9 mouse cellular contexts compared by ENCODE assay signal in genomic region chr2:84840016-84840747, GRCm38 (mm10). TPM values are rescaled to one million over a fixed set of nuclear protein-coding genes. Genes with fewer than 3 reads are reported as not detected.
DNase-seq lines count a peak whose midpoint lies in the region; ATAC-seq and TF ChIP-seq lines count a peak whose summit lies in the region.
"Had no signal": no experiment of that assay in that cellular context is flagged by ENCODE, and none has a peak within 500 bp of the region (broad histone marks: within the 10 kb centered on the region; RNA-seq: fewer than 3 reads in every experiment).

No protein-coding gene starts in this region.

- TF ChIP-seq POLR2A in bone marrow, adult 2 months (IDR thresholded peaks at IDR 0.05; ENCODE audit: borderline replicate concordance, control insufficient read depth, low read depth, low read length) = peak; percentile 86; the same call in 1 of the 2 replicates

- TF ChIP-seq CTCF in bone marrow, adult 2 months (IDR thresholded peaks at IDR 0.05; ENCODE audit: control insufficient read depth, insufficient read depth, low read length) = no peak
- TF ChIP-seq CTCF in stomach, postnatal 0 days (IDR thresholded peaks at IDR 0.05; ENCODE audit: low read depth) = no peak; the same call in 1 of the 2 replicates

- WGBS in bone marrow, adult 2 months = under 1% methylated on average over 54 of the region's 54 CpGs
- under 1% methylated on average over 54 of the region's 54 CpGs for WGBS in hindbrain, embryonic 12.5 days
- under 1% methylated on average over 54 of the region's 54 CpGs for WGBS in limb, embryonic 15.5 days
- WGBS in midbrain, embryonic 15.5 days = under 1% methylated on average over 54 of the region's 54 CpGs
- WGBS in stomach, postnatal 0 days = 1% methylated on average over 52 of the region's 54 CpGs

- no peaks in the 10 kb centered on the region for H3K36me3 ChIP-seq in hindbrain, embryonic 12.5 days
- H3K36me3 ChIP-seq in limb, embryonic 15.5 days = 0 out of 2 replicates have a peak, but pooled peaks cover 4% of the 10 kb centered on the region
- no peaks in the 10 kb centered on the region for H3K36me3 ChIP-seq in midbrain, embryonic 15.5 days (replicated peaks)
- no peaks in the 10 kb centered on the region for H3K36me3 ChIP-seq in stomach, postnatal 0 days (ENCODE audit: control insufficient read depth, insufficient read depth, low read length)

- H3K27me3 ChIP-seq in hindbrain, embryonic 12.5 days = peaks cover 44% of the 10 kb centered on the region
- H3K27me3 ChIP-seq in limb, embryonic 15.5 days = peaks cover 3% of the 10 kb centered on the region; the same call in 1 of the 2 replicates
- peaks cover 44% of the 10 kb centered on the region for H3K27me3 ChIP-seq in midbrain, embryonic 15.5 days (replicated peaks)
- no peaks in the 10 kb centered on the region for H3K27me3 ChIP-seq in stomach, postnatal 0 days (ENCODE audit: control insufficient read depth, insufficient read depth, low read length)

- no peaks in the 10 kb centered on the region; the same call in 1 of the 2 replicates for H3K4me1 ChIP-seq in bone marrow, adult 2 months (ENCODE audit: control insufficient read depth, insufficient read depth, low read length)
- H3K4me1 ChIP-seq in hindbrain, embryonic 12.5 days = peaks cover 31% of the 10 kb centered on the region
- peaks cover 34% of the 10 kb centered on the region for H3K4me1 ChIP-seq in limb, embryonic 15.5 days
- H3K4me1 ChIP-seq in midbrain, embryonic 15.5 days = peaks cover 21% of the 10 kb centered on the region
- peaks cover 10% of the 10 kb centered on the region for H3K4me1 ChIP-seq in stomach, postnatal 0 days (replicated peaks; ENCODE audit: control insufficient read depth, insufficient read depth)

- peak; percentile 18 to 27 for DNase-seq in CD8-positive naive resting alpha-beta T cell, adult 2 months (ENCODE audit: low read depth in 2 of 2, low spot score in 2 of 2)
- peak; percentile 89 for DNase-seq in forelimb bud, embryonic 11.5 days (ENCODE audit: low read depth, low spot score)
- peak; percentile 74 for DNase-seq in stomach, postnatal 0 days (ENCODE audit: low spot score)
- no peak for DNase-seq in cerebellum, postnatal 36 days

- no peaks in the 10 kb centered on the region for H3K9me3 ChIP-seq in hindbrain, embryonic 12.5 days (replicated peaks)
- H3K9me3 ChIP-seq in limb, embryonic 15.5 days = no peaks in the 10 kb centered on the region
- H3K9me3 ChIP-seq in midbrain, embryonic 15.5 days = no peaks in the 10 kb centered on the region
- no peaks in the 10 kb centered on the region for H3K9me3 ChIP-seq in stomach, postnatal 0 days (ENCODE audit: control insufficient read depth, low read length)

- H3K4me3 ChIP-seq in bone marrow, adult 2 months (replicated peaks; ENCODE audit: control insufficient read depth, low read depth, low read length) = peak overlapping the region; percentile 68
- peak overlapping the region; percentile 58 for H3K4me3 ChIP-seq in hindbrain, embryonic 12.5 days
- H3K4me3 ChIP-seq in limb, embryonic 15.5 days = peak overlapping the region; percentile 66
- H3K4me3 ChIP-seq in midbrain, embryonic 15.5 days = peak overlapping the region; percentile 46
- H3K4me3 ChIP-seq in stomach, postnatal 0 days (ENCODE audit: low read depth, low read length) = peak overlapping the region; percentile 61

- ATAC-seq in hindbrain, embryonic 12.5 days (ENCODE audit: low FRiP score) = peak; percentile 92
- ATAC-seq in limb, embryonic 15.5 days (ENCODE audit: insufficient number of reproducible peaks, low FRiP score, low TSS enrichment, low read depth) = peak; percentile 90
- ATAC-seq in midbrain, embryonic 15.5 days (replicated peaks) = peak; percentile 79
- ATAC-seq in stomach, postnatal 0 days (ENCODE audit: low FRiP score, low TSS enrichment) = peak; percentile 81

- peak overlapping the region; percentile 99 for H3K4me2 ChIP-seq in hindbrain, embryonic 12.5 days (replicated peaks)
- H3K4me2 ChIP-seq in limb, embryonic 15.5 days = peak overlapping the region; percentile 90
- H3K4me2 ChIP-seq in midbrain, embryonic 15.5 days = peak overlapping the region; percentile 93
- H3K4me2 ChIP-seq in stomach, postnatal 0 days (replicated peaks; ENCODE audit: low read depth) = peak overlapping the region; percentile 93

- peak overlapping the region; percentile 74 for H3K27ac ChIP-seq in bone marrow, adult 2 months (ENCODE audit: control insufficient read depth, insufficient read depth, low read depth, low read length, poor library complexity)
- H3K27ac ChIP-seq in hindbrain, embryonic 12.5 days = peak overlapping the region; percentile 66
- peak overlapping the region; percentile 86 for H3K27ac ChIP-seq in limb, embryonic 15.5 days
- no peak overlapping the region for H3K27ac ChIP-seq in midbrain, embryonic 15.5 days
- H3K27ac ChIP-seq in stomach, postnatal 0 days (replicated peaks) = peak overlapping the region; percentile 83

- no peak for TF ChIP-seq EP300 in stomach, postnatal 0 days (optimal IDR thresholded peaks at IDR 0.05)

- peak overlapping the region; percentile 68 for H3K9ac ChIP-seq in hindbrain, embryonic 12.5 days
- H3K9ac ChIP-seq in limb, embryonic 15.5 days = peak overlapping the region; percentile 59
- H3K9ac ChIP-seq in midbrain, embryonic 15.5 days = peak overlapping the region; percentile 36
- H3K9ac ChIP-seq in stomach, postnatal 0 days (ENCODE audit: low read length) = peak overlapping the region; percentile 73

RNA-seq across cellular contexts. Expression of gene Slc43a1, which starts 1.5 kb away (rescaled TPM):
- polyA plus RNA-seq in bone marrow, adult 2 months (2011; ENCODE audit: insufficient read depth, insufficient read length, low replicate concordance, missing spikeins) = 142 and 195 TPM in 2 replicates
- 9.1 and 12.0 TPM in 2 replicates for polyA plus RNA-seq in hindbrain, embryonic 12.5 days (2016; fragmentation: Nextera tagmentation; extraction: Ambion mirVana)
- polyA plus RNA-seq in limb, embryonic 15.5 days (2015; fragmentation: Nextera tagmentation; extraction: Ambion mirVana) = 14.5 and 16.5 TPM in 2 replicates
- 1.2 and 1.9 TPM in 2 replicates for polyA plus RNA-seq in midbrain, embryonic 15.5 days (2015; fragmentation: Nextera tagmentation; extraction: Ambion mirVana)
- 5.1 and 5.4 TPM in 2 replicates for polyA plus RNA-seq in stomach, postnatal 0 days (2015; fragmentation: Nextera tagmentation; extraction: Ambion mirVana)

RNA-seq across cellular contexts. Expression of gene Timm10, which starts 13.4 kb away (rescaled TPM):
- polyA plus RNA-seq in bone marrow, adult 2 months (2011; ENCODE audit: insufficient read depth, insufficient read length, low replicate concordance, missing spikeins) = 21.8 and 33.8 TPM in 2 replicates
- polyA plus RNA-seq in hindbrain, embryonic 12.5 days (2016; fragmentation: Nextera tagmentation; extraction: Ambion mirVana) = 35.0 and 35.8 TPM in 2 replicates
- 45.0 and 49.8 TPM in 2 replicates for polyA plus RNA-seq in limb, embryonic 15.5 days (2015; fragmentation: Nextera tagmentation; extraction: Ambion mirVana)
- 70.1 and 82.8 TPM in 2 replicates for polyA plus RNA-seq in midbrain, embryonic 15.5 days (2015; fragmentation: Nextera tagmentation; extraction: Ambion mirVana)
- 37.7 and 42.3 TPM in 2 replicates for polyA plus RNA-seq in stomach, postnatal 0 days (2015; fragmentation: Nextera tagmentation; extraction: Ambion mirVana)

RNA-seq across cellular contexts. Expression of gene Smtnl1, which starts 17.7 kb away (rescaled TPM):
- polyA plus RNA-seq in bone marrow, adult 2 months (2011; ENCODE audit: insufficient read depth, insufficient read length, low replicate concordance, missing spikeins) = 0.85 TPM in 1 of 2 replicates, not detected in the other
- polyA plus RNA-seq in hindbrain, embryonic 12.5 days (2016; fragmentation: Nextera tagmentation; extraction: Ambion mirVana) = 0.13 TPM in 1 of 2 replicates, not detected in the other
- polyA plus RNA-seq in limb, embryonic 15.5 days (2015; fragmentation: Nextera tagmentation; extraction: Ambion mirVana) = 0.76 and 3.4 TPM in 2 replicates
- not detected in 2 replicates for polyA plus RNA-seq in midbrain, embryonic 15.5 days (2015; fragmentation: Nextera tagmentation; extraction: Ambion mirVana)
- 0.05 TPM in 1 of 2 replicates, not detected in the other for polyA plus RNA-seq in stomach, postnatal 0 days (2015; fragmentation: Nextera tagmentation; extraction: Ambion mirVana)
- polyA plus RNA-seq: gonadal fat pad, adult 2 months had no signal

RNA-seq across cellular contexts. Expression of gene Ube2l6, which starts 41.6 kb away (rescaled TPM):
- polyA plus RNA-seq in bone marrow, adult 2 months (2011; ENCODE audit: insufficient read depth, insufficient read length, low replicate concordance, missing spikeins) = 140 and 409 TPM in 2 replicates
- 32.9 and 34.0 TPM in 2 replicates for polyA plus RNA-seq in hindbrain, embryonic 12.5 days (2016; fragmentation: Nextera tagmentation; extraction: Ambion mirVana)
- 45.5 and 49.2 TPM in 2 replicates for polyA plus RNA-seq in limb, embryonic 15.5 days (2015; fragmentation: Nextera tagmentation; extraction: Ambion mirVana)
- polyA plus RNA-seq in midbrain, embryonic 15.5 days (2015; fragmentation: Nextera tagmentation; extraction: Ambion mirVana) = 21.6 and 25.7 TPM in 2 replicates
- polyA plus RNA-seq in stomach, postnatal 0 days (2015; fragmentation: Nextera tagmentation; extraction: Ambion mirVana) = 27.6 and 28.6 TPM in 2 replicates

RNA-seq across cellular contexts. Expression of gene Rtn4rl2, which starts 46.3 kb away (rescaled TPM):
- not detected in 2 replicates for polyA plus RNA-seq in bone marrow, adult 2 months (2011; ENCODE audit: insufficient read depth, insufficient read length, low replicate concordance, missing spikeins)
- 5.2 and 6.4 TPM in 2 replicates for polyA plus RNA-seq in hindbrain, embryonic 12.5 days (2016; fragmentation: Nextera tagmentation; extraction: Ambion mirVana)
- 0.96 TPM in 2 replicates for polyA plus RNA-seq in limb, embryonic 15.5 days (2015; fragmentation: Nextera tagmentation; extraction: Ambion mirVana)
- 4.9 and 6.0 TPM in 2 replicates for polyA plus RNA-seq in midbrain, embryonic 15.5 days (2015; fragmentation: Nextera tagmentation; extraction: Ambion mirVana)
- 0.41 and 0.53 TPM in 2 replicates for polyA plus RNA-seq in stomach, postnatal 0 days (2015; fragmentation: Nextera tagmentation; extraction: Ambion mirVana)

Comparison
In these comparisons a context has a peak if more than half of its experiments do, and no peak if none do; other contexts are left out.
1. DNase-seq: peak in CD8-positive naive resting alpha-beta T cell, adult 2 months (2 of 2), forelimb bud, embryonic 11.5 days (single experiment) and stomach, postnatal 0 days (single experiment); none in cerebellum, postnatal 36 days (0 of 2).
2. Peak in every context shown above with its lines, with median percentiles within 50 percentile points of each other: H3K4me3 ChIP-seq, ATAC-seq, H3K4me2 ChIP-seq and H3K9ac ChIP-seq.